Mouse (Mus musculus) kidney, embryonic 16.5 days (tissue): ENCODE data around the gene Thumpd3. TPM values are rescaled to one million over a fixed set of nuclear protein-coding genes. Genes with fewer than 3 reads are reported as not detected.

Experiments used
- ATAC-seq: fragments of 200-750 bp; cut with Nextera tagmentation; 2 replicates; pipeline ENCODE4 v1.8.0; 2017; ENCODE audit warnings: moderate TSS enrichment; ENCODE audit not compliant: low FRiP score, low TSS enrichment
- H3K27ac ChIP-seq: fragments of 300-500 bp; sonication (generic); 2 replicates; pipeline ENCODE4 v1.5.1; 2014; ENCODE audit warnings: low read length
- H3K27me3 ChIP-seq: fragments of 300-500 bp; sonication (generic); 2 replicates; pipeline ENCODE4 v1.6.1; 2014; ENCODE audit warnings: low read length, control low read depth, mixed read lengths; ENCODE audit not compliant: insufficient read depth
- H3K36me3 ChIP-seq: fragments of 300-500 bp; sonication (generic); 2 replicates; pipeline ENCODE4 v1.6.1; 2014; ENCODE audit warnings: low read length, control low read depth, mixed read lengths; ENCODE audit not compliant: insufficient read depth
- H3K4me1 ChIP-seq: fragments of 300-500 bp; sonication (generic); 2 replicates; pipeline ENCODE4 v1.6.1; 2014; ENCODE audit warnings: low read length, control low read depth, mixed read lengths; ENCODE audit not compliant: insufficient read depth
- H3K4me2 ChIP-seq: fragments of 300-500 bp; sonication (generic); replicated peaks from 2 replicates; pipeline ENCODE4 v1.6.1; 2014; ENCODE audit warnings: low read depth, low read length
- H3K4me3 ChIP-seq: fragments of 300-500 bp; sonication (generic); 2 replicates; pipeline ENCODE4 v1.5.1; 2014; ENCODE audit warnings: mild to moderate bottlenecking, low read length
- H3K9ac ChIP-seq: fragments of 300-500 bp; sonication (generic); replicated peaks from 2 replicates; pipeline ENCODE4 v1.6.1; 2014; ENCODE audit warnings: low read length
- H3K9me3 ChIP-seq: fragments of 300-500 bp; sonication (generic); 2 replicates; pipeline ENCODE4 v1.6.1; 2016; ENCODE audit warnings: low read length, control low read depth
- WGBS: fragments of 180-500 bp; shearing (Covaris S2); extraction: QIAGEN DNeasy Blood & Tissue Kit; methylation state at CpG from one replicate; pipeline ENCODE4 v1.1.7; 2014; 5-methylcytosine and 5-hydroxymethylcytosine counted together
- polyA plus RNA-seq: library from polyadenylated mRNA; unstranded; fragments of >200 nt; fragmentation: Nextera tagmentation; extraction: Ambion mirVana; gene quantifications from 2 replicates; pipeline ENCODE4 v1.2.1, GENCODE M21; 2015

The Thumpd3 gene
- polyA plus RNA-seq, 1 experiment from 2014 or later: 50.9 TPM

- peaks cover 19% of the 10 kb centered on the region for H3K4me1 ChIP-seq
- no peaks in the 10 kb centered on the region for H3K9me3 ChIP-seq
- H3K4me3 ChIP-seq: no peak overlapping the region
- WGBS: 36% methylated on average over 5 of the region's 5 CpGs
- H3K4me2 ChIP-seq: peak overlapping the region; percentile 24
- peak overlapping the region; percentile 89 for H3K27ac ChIP-seq
- 0 out of 2 replicates have a peak, but pooled peaks cover under 1% of the 10 kb centered on the region for H3K36me3 ChIP-seq
- H3K9ac ChIP-seq: peak overlapping the region; percentile 41
- H3K27me3 ChIP-seq: no peaks in the 10 kb centered on the region
- peak; percentile 95 for ATAC-seq
These were observed 53.7 kb downstream of the Thumpd3 start for GRCm38 (mm10) chr6:113099640-113100289.

- no peak overlapping the region for H3K4me3 ChIP-seq
- H3K36me3 ChIP-seq: 0 out of 2 replicates have a peak, but pooled peaks cover 4% of the 10 kb centered on the region
- H3K9ac ChIP-seq: no peak overlapping the region
- no peaks in the 10 kb centered on the region for H3K9me3 ChIP-seq
- H3K27ac ChIP-seq: no peak overlapping the region
- peaks cover 17% of the 10 kb centered on the region for H3K4me1 ChIP-seq
- WGBS: 79% methylated on average over 4 of the region's 4 CpGs
- H3K4me2 ChIP-seq: no peak overlapping the region
- H3K27me3 ChIP-seq: no peaks in the 10 kb centered on the region
- no peak for ATAC-seq
These were observed 56.5 kb downstream of the Thumpd3 start for GRCm38 (mm10) chr6:113102541-113102940.

DNA sequence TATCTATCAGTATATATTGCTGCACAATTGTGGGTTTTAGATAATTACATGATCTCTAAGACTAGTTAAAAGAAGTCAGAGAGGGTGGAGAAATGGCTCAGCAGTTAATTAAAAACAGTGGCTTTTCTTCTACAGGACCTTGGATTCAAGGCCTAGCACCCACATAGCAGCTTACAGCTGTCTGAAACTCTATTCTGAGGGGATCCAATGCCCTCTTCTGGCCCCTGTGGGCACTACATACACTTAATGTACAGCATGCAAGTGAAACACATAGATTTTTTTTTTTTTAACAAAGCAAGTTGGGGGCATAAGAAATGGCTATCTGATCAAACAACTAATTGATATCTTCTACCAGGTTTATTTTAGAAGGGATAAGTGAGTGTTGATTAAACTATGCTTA lies 57.7 kb downstream of the Thumpd3 start:
- Histone ChIP-seq H3K9ac (no peak overlapping the region), H3K27ac (no peak overlapping the region), H3K4me2 (no peak overlapping the region), H3K4me1 (peaks cover 13% of the 10 kb centered on the region), H3K4me3 (no peak overlapping the region), H3K27me3 (no peaks in the 10 kb centered on the region), H3K36me3 (0 out of 2 replicates have a peak, but pooled peaks cover 4% of the 10 kb centered on the region), H3K9me3 (no peaks in the 10 kb centered on the region)
- ATAC-seq: no peak

DNA sequence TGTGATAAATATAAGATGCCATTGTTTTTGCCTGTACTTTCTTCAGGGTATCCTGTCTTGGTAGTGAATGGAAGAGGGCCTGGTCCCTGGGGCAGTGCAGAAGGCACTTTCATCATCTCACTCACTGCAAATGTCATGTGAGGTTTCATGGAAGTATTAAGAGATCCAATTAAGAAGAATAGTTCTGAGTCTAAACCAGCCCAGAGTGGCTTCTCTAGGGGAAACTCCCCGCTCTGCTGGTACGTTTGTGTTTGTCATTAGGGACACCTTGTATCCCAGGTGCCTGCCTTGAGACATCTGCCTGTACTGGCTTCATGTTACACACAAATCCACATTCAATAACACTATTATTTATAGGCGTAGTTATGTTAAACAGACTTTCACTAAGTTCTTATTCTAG lies 63.4 kb downstream of the Thumpd3 start:
- peaks cover 38% of the 10 kb centered on the region for H3K36me3 ChIP-seq
- no peaks in the 10 kb centered on the region for H3K4me1 ChIP-seq
- no peak overlapping the region for H3K9ac ChIP-seq
- WGBS: 89% methylated on average over 3 of the region's 3 CpGs
- H3K4me3 ChIP-seq: no peak overlapping the region
- H3K4me2 ChIP-seq: no peak overlapping the region
- no peaks in the 10 kb centered on the region for H3K27me3 ChIP-seq
- no peak overlapping the region for H3K27ac ChIP-seq
- no peaks in the 10 kb centered on the region for H3K9me3 ChIP-seq
- ATAC-seq: no peak

- Histone ChIP-seq H3K36me3 (peaks cover 41% of the 10 kb centered on the region), H3K4me2 (no peak overlapping the region), H3K27ac (no peak overlapping the region), H3K27me3 (no peaks in the 10 kb centered on the region), H3K9me3 (no peaks in the 10 kb centered on the region), H3K4me3 (no peak overlapping the region), H3K4me1 (no peaks in the 10 kb centered on the region), H3K9ac (no peak overlapping the region)
- no peak for ATAC-seq
- WGBS: 74% methylated on average over 7 of the region's 7 CpGs
These were observed 63.9 kb downstream of the Thumpd3 start for GRCm38 (mm10) chr6:113109956-113110355.

Other genes starting within 250 kb of the Thumpd3 start
- 3.9 and 5.8 TPM in 2 replicates for gene Srgap3, start 99.0 kb upstream of the Thumpd3 start, polyA plus RNA-seq
- 67.5 and 77.1 TPM in 2 replicates for gene Setd5, start 31.1 kb downstream of the Thumpd3 start, polyA plus RNA-seq
- 0.60 and 0.94 TPM in 2 replicates for gene Lhfpl4, start 149.2 kb downstream of the Thumpd3 start, polyA plus RNA-seq
- gene Mtmr14, start 191.6 kb downstream of the Thumpd3 start, polyA plus RNA-seq: 35.5 and 37.0 TPM in 2 replicates
- 0.09 TPM in 1 of 2 replicates, not detected in the other for gene Cpne9, start 236.1 kb downstream of the Thumpd3 start, polyA plus RNA-seq